Mouse (Mus musculus) thymus, postnatal 0 days (tissue): ENCODE data around the gene Numbl. TPM values are rescaled to one million over a fixed set of nuclear protein-coding genes. Genes with fewer than 3 reads are reported as not detected.

ENCODE experiments used
- DNase-seq: peaks from one replicate; pipeline ENCODE4 v3.0.0-alpha.2; 2015; ENCODE audit warnings: low spot score
- polyA plus RNA-seq: library from polyadenylated mRNA; unstranded; fragments of >200 nt; fragmentation: Nextera tagmentation; extraction: Ambion mirVana; gene quantifications from 2 replicates; pipeline ENCODE4 v1.2.1, GENCODE M21; 2015

Numbl gene
- polyA plus RNA-seq, 1 experiment from 2014 or later: 3.2 TPM

DNA sequence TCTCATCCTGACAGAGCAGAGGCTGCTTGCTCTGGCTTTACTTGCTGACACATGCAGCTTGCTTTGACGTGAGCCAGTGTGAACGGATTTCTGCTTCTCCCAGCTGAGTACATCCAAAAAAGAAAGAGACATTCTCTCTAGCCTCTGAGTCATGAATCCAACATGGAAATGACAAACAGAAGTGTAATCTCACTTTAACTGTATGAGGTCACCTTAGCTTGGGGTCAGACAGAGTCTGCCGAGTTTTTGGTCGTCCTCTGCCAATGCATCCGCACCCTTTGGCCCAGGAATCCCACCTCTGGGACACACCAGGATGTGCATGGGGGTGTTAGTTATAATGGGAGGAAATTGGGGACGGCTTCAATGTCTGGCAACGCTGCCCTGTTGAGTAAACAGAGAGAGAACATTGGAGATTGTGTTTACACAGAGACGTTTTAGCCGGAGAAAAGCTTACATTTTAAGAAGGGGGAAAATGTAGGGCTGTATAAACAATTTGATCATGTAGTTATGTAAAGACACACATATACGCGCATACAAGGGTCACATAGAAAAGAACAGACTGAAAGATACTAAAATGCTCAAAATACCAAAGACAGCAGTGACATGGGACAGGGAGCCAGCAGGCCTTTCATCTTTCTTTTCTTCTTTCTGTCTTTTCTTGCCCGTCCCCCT, 33.7 kb downstream of the Numbl start:
- no peak for DNase-seq

DNA sequence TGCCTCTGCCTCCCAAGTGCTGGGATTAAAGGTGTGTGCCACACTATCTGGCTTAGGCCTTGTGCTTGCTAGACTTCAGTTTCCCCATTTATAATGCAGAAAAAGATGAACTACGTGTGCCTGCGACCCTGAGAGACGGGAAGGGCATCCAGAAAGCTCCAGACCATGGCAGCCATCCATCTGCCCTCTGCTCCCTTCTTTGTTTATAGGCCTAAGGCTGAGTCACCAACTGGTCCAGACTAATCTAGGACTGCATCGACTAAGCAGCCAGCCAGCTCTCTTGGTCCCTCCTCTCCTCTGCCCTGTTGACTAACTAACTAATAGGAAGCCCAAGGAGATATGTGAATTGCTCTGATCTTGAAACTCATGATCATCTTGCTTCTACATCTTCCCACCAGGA, 37.7 kb downstream of the Numbl start:
- no peak for DNase-seq

DNA sequence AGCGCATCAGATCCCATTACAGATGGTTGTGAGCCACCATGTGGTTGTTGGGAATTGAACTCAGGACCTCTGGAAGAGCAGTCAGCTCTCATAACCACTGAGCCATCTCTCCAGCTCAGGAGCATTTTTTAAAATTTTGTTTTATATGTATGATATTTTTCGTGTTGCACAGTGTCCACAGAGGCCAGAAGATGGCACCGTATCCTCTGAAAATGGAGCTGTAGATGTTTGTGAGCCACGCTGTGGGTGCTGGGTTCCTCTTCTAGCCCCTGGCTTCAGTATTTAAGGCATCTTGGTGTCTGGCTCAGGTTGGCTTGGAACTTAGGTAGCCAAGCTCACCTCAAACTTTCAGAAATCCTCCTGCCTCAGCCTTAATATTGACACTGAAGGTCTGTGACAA, 38.3 kb downstream of the Numbl start:
- DNase-seq: no peak

DNA sequence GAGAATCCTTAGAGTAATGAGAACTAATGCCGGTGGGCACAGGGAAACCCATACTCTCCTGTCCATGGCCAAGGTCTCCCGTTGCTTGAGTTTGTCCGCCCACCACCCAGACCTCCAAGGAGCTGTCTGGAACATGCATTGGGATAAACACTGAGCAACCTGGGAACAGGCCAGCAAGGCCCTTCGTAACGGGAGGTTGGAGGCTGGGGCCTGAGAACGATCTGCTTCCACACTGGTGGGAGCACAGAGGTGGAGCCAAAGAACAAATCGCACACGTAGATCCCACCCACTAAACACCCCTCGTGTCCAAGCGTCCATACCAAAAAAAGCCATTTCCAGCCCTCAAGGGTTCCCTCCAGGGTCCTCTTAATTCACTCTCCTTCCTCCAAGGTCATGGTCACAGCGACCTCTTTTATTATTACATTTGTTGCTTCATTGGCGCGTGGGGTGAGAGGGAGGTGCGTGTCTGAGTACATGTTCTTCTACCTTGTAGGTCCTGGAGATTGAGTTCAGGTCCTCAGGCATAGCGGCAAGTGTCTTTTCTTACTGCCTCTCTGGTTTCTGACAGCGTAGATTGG, 39.9 kb downstream of the Numbl start:
- DNase-seq: no peak

DNA sequence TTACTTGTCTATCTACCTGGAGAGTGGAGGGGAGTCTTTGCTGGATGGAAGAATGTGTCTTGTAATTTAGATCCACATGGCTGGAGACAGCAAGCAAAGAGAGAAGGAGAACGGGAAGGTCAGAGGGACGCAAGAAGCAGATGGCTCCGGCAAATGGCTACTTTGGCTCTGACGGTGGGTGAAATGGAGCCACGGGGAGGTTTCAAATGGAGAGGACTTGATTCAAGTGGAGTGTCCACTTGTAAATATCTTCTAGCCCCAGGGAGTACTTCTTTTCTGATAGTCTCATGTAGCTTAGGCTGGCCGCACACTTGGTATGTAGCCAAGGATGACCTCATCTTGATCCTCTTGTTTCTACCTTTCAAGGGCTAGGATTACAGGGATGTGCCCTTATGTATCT, 40.6 kb downstream of the Numbl start:
- no peak for DNase-seq

DNA sequence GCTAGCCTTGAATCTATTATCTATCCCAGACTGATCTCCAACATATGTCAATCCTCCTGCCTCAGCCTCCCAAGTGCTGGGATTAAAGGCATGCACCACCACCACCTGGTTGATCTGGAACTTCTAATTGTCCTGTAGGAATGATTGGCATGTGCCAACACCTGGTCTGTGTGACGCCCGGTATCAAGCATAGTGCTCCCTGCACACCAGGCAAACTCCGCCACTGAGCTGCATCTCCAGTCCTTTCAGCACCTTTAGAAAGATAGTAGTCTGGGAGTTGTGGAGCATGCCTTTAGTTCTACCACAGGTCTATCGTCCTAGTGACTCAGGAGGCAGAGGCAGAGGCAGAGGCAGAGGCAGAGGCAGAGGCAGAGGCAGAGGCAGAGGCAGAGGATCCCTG, 42.1 kb downstream of the Numbl start:
- no peak for DNase-seq

DNA sequence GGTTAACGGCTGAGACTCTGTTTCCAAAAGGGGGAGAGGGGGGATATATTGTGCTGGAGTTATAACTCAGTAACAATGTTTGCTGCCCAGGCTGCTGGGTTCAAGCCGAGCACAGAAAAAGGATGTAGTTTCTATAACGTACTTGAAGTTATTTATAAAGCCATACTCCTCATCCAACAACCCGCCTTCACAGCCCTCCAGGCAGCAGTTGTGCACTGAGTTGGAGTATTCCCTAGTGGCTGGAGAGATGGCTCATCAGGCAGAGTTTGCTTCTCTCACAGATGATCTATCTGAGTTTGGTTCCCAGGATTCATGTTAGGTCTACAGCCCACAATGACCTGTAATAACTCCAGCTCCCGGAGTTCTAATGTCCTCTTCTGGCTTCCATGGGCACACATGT, 42.6 kb downstream of the Numbl start:
- DNase-seq: no peak

DNA sequence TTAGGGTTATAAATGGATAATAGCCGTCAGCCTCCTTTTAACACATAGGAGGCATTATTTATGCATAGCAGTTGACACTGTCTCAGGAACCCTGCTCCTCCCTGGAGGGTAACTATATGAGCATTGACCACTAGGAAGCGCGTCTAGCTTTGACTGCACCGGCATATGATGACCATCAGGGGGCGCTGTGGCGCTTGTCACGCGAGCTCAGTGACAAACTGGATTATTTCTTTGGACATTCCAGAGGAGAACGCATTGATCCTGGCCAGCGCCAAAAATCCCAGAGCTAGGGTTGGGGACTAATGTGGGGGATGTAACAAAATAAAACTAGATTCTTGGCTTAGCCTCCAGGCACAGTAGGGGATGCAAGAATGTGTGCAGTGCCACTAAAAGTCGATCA, 43.9 kb downstream of the Numbl start:
- peak; percentile 70 for DNase-seq

DNA sequence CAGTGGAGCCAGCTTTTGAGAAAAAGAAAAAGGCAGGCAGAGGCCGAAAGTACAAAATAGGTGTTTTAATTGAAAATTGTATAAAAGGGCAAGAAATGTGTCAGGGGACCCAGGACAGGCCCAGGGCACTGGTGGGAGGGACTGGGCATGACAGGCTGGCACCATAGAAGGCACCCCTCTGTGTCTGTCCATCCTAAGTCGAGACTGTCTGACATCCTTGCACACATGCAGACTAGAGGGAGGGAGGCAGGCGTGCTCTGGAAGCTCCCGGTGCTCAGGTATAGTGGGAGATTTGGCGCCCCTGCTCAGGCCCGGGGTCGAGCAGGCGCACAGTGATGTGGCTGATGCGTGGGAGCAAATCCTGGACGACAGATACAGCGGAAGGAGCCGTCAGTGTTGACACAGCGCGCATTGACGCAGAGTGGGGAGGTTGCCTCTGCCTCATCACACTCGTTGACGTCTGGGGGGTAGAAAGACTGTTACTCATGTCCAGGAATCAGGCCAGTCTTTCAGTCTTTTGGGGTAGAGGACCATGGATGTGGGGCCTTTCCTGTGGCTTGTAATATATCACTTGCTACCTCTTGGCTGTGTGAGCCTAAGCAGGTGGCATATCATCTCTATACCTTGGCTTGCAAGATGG, 47.0 kb downstream of the Numbl start:
- DNase-seq: no peak

DNA sequence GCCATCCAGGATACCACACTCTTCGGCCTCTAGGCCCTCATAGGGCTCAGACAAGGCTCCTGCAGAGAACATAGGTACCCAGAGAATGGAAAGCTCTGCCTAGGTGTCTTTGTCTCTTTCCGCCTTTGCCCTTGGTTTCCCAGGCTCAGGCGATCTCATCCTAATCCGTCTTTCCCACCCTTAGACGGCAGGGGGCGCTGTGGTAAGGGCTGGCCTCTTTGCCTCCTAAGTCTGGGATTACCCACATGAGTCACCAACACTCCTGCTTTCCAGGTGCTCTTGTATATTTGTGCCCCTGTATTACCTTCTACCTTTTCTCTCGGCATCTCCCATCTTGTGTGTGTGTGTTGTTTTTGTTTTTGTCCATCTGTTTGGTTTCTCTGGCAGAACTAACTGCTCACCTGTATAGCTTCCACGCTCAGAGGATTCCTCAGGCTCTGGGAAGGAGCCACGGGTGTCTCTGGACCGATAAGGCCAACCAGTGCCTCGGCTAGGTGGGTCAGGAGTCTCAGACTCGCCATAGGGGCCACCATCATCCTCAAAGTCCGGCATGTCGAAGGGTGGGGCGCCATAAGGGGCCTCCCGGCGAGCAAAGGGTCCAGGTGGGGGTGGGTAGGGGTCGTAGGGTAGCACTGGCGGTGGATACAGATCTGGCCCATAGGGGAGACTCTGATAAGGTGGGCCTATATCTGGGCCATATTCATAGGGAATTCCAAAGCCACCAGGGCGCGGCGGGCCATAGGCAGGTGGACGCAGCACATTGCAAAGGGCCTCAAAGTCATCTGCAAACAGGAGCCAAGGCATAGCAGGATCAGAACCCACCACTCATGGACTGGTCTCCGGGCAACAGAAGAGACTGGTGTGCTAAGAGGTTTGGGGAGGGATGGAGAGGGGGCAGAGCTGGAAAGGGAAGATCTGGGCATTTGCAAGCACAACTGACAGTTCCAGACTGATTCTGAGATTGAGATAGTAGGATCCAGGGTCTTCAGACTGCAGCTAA, 48.2 kb downstream of the Numbl start:
- peak; percentile 23 for DNase-seq

DNA sequence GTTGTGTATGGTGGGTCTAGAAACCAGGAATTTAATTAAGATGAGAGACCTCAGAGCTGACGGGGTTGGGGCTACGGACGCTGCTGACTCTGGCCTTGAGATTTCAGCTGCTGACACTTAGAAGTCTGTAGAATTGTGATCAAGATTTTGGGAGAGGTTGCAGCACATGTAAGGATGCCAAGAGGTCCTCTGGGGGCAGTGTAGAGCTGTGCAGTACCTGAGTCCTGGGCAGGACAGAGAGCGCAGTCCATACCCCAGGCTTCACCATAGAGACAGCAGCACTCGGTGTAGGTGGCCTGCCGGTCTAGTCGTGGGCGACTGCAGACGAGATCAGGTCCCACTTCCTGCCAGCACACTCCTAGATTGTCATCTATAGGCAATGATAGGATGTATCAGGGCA, 49.3 kb downstream of the Numbl start:
- no peak for DNase-seq

DNA sequence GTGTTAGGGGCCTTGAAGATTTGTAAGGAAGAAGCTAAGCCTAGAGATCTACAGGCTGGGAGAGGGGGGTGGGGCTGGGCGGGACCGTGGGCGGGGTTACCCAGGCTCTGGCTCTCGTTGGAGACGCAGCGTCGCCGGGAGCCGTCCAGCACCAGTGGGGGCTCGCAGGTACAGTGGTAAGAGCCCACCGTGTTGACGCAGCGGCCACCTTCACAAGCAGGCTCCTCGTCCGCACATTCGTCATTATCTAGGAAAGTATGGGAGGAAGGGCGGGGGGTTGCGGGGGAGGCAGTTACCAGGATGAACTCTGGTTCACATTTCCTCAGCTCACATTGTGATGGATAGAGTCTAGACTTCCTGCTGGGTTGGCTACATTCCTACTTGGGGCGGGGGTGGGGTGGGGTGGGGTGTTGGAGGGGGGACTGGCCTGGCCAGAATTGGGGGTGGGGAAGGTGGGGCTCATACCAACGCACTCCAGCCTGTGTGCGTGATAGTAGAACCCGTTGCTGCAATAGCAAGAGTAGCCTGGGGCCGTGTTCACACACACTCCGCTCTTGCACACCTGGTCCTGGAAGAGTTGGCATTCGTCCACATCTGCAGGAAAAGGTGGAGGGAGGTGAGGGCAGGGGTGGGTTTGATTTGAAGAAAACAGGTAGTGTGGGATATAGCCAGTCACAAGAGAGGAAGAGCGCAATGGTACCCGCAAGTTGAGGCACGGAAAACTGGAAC, 50.8 kb downstream of the Numbl start:
- peak; percentile 12 for DNase-seq

DNA sequence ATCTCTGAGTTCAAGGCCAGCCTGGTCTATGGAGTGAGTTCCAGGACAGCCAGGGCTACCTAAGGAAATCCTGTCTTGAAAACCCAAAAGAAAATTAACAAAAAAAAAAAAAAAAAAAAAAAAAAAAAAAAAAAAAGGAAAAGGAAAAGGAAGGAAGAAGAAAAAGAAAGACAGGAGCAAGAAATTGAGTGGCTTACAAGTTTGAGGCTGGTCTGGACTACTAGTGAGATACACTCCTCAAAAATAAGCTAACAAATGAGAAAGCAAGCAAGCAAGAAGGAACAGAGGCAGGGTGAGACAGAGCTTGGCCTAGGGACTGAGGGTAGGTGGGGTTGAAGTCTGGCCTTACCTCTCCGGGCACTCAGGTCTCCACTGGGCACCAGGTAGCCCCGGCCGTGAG, 51.6 kb downstream of the Numbl start:
- DNase-seq: no peak

DNA sequence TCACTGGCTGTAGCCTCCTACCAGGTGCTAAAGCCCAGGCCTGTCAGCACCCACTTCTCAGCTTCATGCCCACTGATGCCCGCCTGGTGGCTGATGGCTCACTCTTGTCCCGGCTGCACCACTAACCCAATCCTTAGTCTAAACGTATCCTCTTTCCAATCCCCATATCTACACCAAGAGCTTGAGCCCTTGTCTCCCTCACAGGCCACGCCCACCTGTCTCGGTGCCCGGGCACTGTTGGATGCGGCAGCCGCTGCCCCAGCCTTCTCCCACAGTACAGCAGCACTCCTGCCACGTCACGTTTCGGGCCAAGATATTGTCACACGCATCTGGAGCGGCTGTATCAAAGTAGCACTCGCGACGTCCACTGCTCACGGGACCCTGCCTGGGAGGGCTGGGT, 52.1 kb downstream of the Numbl start:
- no peak for DNase-seq

DNA sequence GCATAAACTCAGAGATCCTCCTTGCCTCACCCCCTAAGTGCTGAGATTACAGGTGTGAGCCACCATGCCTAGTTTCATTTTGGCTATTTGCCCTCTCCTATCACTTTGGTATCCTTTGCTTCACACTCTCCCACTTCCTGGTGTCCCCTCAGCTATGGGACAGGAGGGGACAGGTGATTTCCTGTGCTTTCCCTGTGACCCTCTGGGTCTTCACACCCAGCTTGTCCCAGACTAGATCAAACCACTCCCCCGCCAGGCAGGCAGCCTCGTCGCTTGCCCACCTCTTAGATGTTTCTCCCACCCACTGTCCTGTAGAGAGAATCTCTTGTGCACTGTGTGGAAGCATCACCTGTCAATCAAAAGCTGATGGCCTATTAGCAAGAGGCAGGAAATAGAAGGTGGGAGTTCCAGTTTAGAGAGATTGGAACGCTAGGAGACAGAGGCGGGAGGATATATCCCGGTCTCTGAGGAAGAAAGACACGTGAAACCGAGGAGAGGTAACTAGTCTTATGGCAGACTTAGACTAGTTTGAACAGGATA, 52.8 kb downstream of the Numbl start:
- DNase-seq: no peak

DNA sequence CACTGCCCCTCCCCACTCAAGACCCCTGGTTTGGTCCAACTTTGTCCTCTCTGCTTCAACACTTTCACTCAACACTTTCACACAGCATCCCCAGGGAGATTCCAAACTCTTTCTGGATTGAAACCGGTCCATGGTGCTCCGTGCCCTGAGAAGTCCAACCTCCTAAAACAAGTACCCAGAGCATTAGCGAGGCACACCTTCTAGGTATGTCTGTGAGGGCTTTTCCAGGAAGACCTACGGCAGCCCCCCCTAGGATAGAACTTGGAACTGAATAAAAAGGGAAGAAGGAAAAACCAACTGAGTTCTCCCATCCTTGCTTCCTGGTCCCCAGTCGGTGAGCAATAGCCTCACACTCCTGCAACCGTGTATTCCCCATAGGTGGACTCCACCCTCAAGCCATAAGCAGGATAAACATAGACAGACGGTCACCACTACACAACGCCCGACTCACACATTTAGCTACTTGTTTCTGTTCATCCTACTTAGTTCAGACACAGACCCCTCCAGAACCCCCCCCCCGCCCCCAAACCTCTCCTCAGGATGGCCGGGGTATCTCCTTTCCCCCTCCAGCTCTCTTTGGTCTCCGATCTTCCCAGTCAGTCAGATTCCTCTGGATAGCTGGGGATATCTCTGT, 53.5 kb downstream of the Numbl start:
- DNase-seq: no peak

DNA sequence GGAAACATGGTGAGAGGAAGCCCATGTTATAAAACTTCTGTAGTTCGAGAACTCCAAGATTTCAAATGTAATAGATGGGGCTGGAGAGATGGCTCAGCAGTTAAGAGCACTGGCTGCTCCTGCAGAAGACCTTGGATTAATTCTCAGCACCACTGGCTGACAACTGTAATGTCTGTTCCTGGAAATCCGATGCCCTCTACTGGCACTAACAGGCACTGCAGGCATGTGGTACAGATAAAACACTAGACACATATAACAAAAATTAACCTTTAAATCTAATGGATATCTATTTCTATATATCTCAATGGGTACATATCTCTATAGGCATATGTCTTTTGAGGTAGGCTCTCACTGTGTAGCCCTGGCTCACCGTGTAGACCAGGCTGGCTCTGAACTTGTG, 56.2 kb downstream of the Numbl start:
- DNase-seq: no peak

DNA sequence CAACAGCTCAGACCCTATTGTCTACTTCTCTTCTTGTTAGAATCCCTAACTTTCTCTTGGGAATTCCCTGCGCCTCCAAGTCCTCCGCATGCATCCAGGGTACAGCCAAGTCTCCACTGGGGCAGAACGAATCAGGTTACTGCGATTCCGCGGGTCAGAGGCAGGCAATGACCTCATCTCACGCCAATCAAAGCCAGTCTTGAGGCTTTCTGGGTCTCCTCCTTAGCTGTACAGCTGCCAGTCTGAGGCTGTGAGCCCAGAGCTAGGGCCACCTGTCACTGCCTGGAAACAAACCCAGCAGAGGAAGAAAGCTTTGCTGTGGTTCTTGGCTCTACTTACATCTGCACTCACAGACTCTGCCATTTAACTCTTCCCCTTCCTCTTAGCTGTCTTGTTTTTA, 57.7 kb downstream of the Numbl start:
- peak; percentile 80 for DNase-seq

DNA sequence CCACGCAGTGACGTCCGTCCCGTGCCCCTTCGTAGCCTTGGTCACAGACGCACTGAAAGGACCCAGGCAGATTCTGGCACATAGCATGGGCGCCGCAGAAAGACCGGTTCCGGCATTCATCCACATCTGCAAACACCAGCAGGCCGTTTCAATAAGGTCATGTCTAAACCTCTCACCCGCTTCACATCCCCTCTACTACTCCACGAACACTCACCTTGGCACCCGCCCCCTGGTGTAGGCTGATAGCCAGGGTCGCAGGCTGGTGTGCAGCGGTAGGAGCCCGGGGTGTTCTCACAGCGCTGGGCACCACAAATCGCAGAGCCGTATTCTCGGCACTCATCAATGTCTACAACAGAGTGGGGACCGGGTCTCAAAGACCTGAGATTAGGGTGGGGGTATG, 61.2 kb downstream of the Numbl start:
- DNase-seq: no peak

DNA sequence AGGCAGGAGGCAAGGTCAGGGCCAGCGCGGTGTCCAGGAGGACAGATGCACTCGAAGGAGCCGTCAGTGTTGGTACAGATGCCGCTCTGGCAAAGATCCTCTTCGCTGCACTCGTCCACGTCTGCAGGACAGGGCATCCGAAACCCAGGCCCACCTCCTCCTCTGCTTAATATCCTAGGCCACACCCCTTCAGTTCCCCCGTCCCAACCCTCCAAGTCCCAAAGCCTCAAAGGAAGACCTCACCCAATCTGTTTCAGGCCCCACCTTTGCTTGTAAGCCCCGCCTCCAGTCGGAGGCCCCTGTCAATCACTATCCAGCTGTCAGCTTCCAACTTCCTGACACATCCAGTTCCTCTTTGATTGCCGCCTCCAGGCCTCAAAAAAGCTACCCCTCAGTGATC, 64.1 kb downstream of the Numbl start:
- DNase-seq: no peak
